Mouse (Mus musculus) CD4-positive, CD25-positive, alpha-beta regulatory T cell, adult 2 months (primary cell): ENCODE data around the gene Ephb6.
A peak's percentile ranks its signal among the peaks of the same experiment; 100 is the strongest.

Experiments
- DNase-seq: peaks from one replicate; pipeline ENCODE4 v3.0.0-alpha.2; 2012; ENCODE audit warnings: low read depth, low spot score

The Ephb6 gene

DNA sequence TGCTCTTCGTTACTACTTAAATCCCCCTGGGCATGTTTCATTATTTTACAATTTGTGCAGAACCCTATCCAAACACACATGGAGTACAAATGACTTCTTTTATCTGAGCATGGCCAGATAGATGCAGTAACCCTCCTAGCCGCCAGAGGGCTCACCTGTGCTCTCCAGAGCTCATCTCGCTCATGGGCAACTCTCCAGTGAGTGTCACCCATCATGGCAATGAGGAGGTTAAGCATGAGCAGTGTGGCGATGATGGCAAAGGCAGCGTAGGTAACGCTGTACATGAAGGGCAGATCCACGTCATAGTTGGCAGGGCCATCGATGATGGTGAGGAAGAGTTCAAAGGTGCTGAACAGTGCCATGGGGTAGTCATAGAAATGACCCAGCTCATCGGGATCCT lies 17.4 kb downstream of the Ephb6 start:
- DNase-seq: peak; percentile 69

DNA sequence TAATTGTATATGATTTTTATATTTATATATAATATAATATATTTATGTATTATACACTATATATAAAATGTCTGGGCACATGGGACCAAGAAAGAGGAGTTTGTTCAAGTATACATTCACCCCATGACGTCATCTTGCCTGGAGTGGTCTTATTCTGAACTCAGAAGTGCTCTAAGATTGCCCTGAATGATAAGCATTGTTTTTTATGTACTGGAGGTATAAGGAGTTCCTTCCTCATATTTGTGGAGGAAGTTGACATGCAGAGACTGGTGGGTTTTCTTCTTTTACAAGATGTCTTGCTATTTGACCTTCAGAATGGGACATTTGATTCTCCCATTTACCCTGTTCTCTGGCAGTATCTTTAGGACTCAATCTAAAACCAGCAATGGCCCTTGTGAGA lies 22.9 kb downstream of the Ephb6 start:
- no peak for DNase-seq

DNA sequence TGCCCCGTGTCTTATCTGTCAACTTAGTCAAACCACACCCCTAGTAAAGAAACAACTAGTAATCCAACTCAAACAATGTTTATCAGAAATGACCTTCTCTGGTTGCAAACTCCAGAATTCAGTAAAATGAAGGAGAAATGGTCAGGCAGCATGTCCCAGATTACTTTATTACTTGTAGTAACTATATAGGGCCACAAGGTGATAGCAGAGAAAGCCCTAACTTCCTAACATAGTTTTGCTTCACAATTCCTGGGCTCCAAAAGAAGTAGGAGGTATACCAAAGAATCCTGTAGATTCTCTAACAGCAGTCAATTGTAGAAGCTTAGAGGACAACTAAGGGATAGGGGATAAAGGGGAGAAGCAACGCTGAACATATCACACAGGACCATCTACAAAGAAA lies 25.5 kb downstream of the Ephb6 start:
- no peak for DNase-seq

- no peak for DNase-seq
These were observed 26.3 kb downstream of the Ephb6 start for GRCm38 (mm10) chr6:41631549-41631948.

DNA sequence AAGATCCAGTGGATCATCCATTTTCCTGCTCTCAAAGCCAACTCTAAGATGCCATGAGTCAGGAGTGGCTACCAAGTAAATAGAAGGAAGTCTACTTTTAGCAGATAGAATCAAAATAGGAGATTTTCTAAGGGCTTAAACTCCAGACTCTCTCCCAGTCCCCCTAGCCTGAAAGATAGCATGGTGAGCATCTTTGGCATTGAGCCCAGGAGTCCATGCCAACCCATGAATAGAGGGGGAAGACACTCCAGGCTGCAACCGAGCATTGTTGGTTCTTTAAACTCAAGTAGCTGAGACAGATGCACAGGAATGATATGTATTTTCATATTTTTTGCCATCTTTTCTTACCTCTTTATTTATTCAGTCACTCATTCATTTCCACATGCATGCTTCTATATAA lies 29.9 kb downstream of the Ephb6 start:
- DNase-seq: no peak

DNA sequence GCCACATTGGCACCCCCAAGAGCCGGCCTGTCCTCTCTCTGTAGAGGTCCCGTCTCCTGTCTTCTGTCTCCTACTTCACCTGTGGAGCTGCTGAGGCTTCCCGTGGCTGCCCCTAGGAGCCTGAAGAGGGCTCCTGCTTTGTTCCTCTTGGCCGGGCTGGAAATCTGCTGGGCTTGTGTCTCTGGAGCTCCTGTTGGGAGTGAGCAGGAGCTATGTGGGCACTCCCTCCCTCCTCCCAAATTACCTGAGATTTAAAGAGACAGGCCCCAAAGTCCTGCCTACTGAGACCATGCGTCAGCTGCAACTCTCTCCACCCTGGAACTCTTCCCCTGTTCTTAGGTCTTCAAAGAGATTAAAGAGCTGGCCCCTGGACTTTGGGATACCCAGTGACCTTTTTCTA lies 30.9 kb downstream of the Ephb6 start, which contains the start of gene Trpv6:
Gene Trpv6 (minus strand): TSS at position 228 of the 400 bp plus-strand sequence.
- no peak for DNase-seq

DNA sequence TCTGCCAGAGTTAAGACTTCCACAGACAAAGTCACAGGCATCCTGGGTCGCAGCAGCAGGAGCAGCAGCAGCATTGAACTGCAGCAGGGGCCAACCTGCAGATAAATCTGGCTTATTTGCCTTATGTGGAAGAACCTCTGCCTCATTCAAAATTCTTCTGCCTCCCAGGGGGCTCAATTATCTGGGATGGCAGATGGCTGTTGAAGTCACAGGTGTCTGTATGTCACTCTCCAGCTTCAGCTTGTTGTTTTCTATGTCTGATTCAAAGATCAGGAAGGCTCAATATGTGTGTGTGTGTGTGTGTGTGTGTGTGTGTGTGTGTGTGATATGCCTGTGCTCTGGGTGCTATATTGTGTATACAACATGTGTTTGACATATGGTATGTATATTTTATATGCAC lies 32.1 kb downstream of the Ephb6 start:
- no peak for DNase-seq

GRCm38 (mm10) chr6:41637927-41638506 lies 32.7 kb downstream of the Ephb6 start:
- DNase-seq: no peak

GRCm38 (mm10) chr6:41640449-41640848 lies 35.2 kb downstream of the Ephb6 start:
- no peak for DNase-seq

- DNase-seq: no peak
These were observed 36.0 kb downstream of the Ephb6 start for GRCm38 (mm10) chr6:41641173-41641866.

GRCm38 (mm10) chr6:41642765-41643164 lies 37.5 kb downstream of the Ephb6 start:
- DNase-seq: no peak

DNA sequence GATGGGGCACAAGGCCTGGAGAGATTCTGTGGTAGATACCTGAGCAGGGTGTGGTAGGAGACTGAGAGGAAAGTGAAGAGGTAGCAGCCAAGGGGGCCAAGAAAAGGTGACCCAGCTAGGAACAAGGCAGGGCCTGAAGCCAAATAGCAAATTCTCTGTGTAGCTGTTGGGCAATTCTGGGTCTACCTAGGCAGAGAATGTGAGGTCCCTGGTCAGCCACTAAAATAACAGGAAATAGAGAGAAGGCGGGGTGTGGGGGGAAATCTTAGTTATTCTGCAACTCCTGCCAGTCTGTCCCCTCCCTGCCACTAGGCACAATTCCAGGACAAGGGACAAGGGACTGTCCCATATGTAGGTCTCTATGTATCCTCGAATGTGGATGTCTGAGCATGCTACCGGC lies 37.9 kb downstream of the Ephb6 start:
- no peak for DNase-seq

GRCm38 (mm10) chr6:41646220-41646619 lies 40.9 kb downstream of the Ephb6 start:
- no peak for DNase-seq

- no peak for DNase-seq
These were observed 41.4 kb downstream of the Ephb6 start for GRCm38 (mm10) chr6:41646672-41647071.

- DNase-seq: no peak
These were observed 47.9 kb downstream of the Ephb6 start for GRCm38 (mm10) chr6:41653173-41653572.

GRCm38 (mm10) chr6:41654648-41655047 lies 49.4 kb downstream of the Ephb6 start:
- DNase-seq: peak; percentile 14

- DNase-seq: no peak
These were observed 53.2 kb downstream of the Ephb6 start for GRCm38 (mm10) chr6:41658487-41658886.

DNA sequence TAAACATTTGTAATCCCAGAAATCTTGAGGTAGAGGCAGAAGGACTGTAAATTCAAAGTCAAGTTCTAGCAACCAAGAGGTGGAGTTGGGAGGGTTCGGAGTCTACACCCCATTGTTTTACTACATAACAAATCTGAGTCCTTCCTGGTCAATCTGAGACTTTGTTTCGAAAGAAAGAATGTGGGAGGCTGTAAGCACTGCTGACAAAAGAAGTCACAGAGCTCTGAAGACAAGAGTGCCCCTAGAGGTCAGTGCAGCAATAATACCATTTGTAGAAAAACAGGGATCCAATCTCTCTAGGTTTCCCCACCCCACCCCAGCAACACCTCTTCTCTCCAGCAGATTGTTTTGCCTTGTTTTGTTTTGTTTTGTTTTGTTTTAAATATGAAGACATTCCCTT lies 57.0 kb downstream of the Ephb6 start:
- peak; percentile 62 for DNase-seq
